Mouse (Mus musculus): ENCODE results near the gene Hoxb8.

GRCm38 (mm10) chr11:96324125-96324524 is 42.4 kb downstream of the Hoxb8 start:
- TF ChIP-seq GATA1 (IDR thresholded peaks at IDR 0.05; ENCODE audit: borderline replicate concordance, low read length) (no peak), FLI1 (IDR thresholded peaks at IDR 0.05; ENCODE audit: low read length) (no peak)
